13 mouse cellular contexts compared by ENCODE assay signal in the genomic region with DNA sequence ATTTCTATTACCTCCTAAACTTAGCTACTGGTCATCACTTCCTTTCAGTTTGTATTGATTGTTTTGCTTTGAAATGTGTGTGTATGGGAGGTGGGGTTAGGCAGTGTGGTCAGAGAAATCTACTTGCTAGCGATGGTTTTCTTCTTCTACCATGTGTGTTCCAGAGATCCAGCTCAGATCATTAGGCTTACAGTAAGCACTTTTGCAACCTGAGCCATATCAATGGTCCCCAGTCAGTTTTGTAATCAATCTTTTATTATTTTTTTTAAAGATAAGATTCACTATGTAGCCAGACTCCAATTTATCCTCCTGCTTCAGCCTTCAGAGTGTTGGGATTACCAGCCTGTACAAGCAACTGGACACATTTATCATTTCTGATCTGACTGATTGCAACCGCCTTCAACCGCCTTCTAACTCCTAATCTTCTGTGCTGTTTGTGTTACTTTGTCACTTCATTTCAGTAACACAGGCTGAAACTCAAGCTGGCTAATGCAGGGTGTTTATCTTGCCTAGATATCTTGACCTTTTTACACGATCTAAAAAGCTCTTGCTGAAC.
"Had no signal": no experiment of that assay in that cellular context is flagged by ENCODE, and none has a peak within 500 bp of the region (broad histone marks: within the 10 kb centered on the region; RNA-seq: fewer than 3 reads in every experiment).

No protein-coding gene starts in this region.

- H3K27me3 ChIP-seq: kidney, embryonic 15.5 days; limb, embryonic 12.5 days; neural tube, embryonic 13.5 days had no signal

- DNase-seq: kidney, adult 2 months; kidney, postnatal 25 days; lung, postnatal 36 days; midbrain, embryonic 14.5 days; retina, postnatal 1 day; right cerebral cortex, postnatal 4 days; spleen, adult 18-20 months; thymus, adult 18-20 months; thymus, postnatal 14 days had no signal

- H3K9me3 ChIP-seq: kidney, embryonic 15.5 days; limb, embryonic 12.5 days; midbrain, embryonic 10.5 days; neural tube, embryonic 13.5 days had no signal

- H3K36me3 ChIP-seq: limb, embryonic 12.5 days had no signal
